Mouse (Mus musculus): Measurements from ENCODE around the gene Cdc14a. TPM values are rescaled to one million over a fixed set of nuclear protein-coding genes. Genes with fewer than 3 reads are reported as not detected.

Gene Cdc14a
- total RNA-seq, 2 experiments from 2014 or later, result 19.1 to 22.1 TPM

Other genes with a start within 250 kb of the Cdc14a start
- gene Gpr88, start 170.5 kb downstream of the Cdc14a start, total RNA-seq (2021), result under 1 TPM; 0.09 to 0.12 TPM
- 10 to 100 TPM; 19.9 to 20.9 TPM for gene Rtca, start 84.2 kb upstream of the Cdc14a start, total RNA-seq (2021)
- gene Dbt, start 89.0 kb upstream of the Cdc14a start, total RNA-seq (2021), result 10 to 100 TPM; 18.4 to 23.1 TPM
- gene Lrrc39, start 138.9 kb upstream of the Cdc14a start, total RNA-seq (2021), result 10 to 100 TPM; 38.4 to 39.8 TPM
- 1 to 10 TPM; 4.4 to 5.2 TPM for gene Sass6, start 170.9 kb upstream of the Cdc14a start, total RNA-seq (2021)
- gene Trmt13, start 190.6 kb upstream of the Cdc14a start, total RNA-seq (2021), result 1 to 10 TPM; 6.9 to 9.3 TPM
- gene Mfsd14a, start 238.6 kb upstream of the Cdc14a start, total RNA-seq (2021), result 10 to 100 TPM; 15.9 to 20.0 TPM